Mouse (Mus musculus): ENCODE measurements around the gene Midn. TPM values are rescaled to one million over a fixed set of nuclear protein-coding genes. Genes with fewer than 3 reads are reported as not detected.
A peak's percentile ranks its signal among the peaks of the same experiment; 100 is the strongest.
"Not testable (repeated sequence)": the region's sequence is repeated elsewhere in the genome, so short reads cannot be mapped to it uniquely, and the experiment has no call there.

Midn gene
- total RNA-seq, 2 experiments from 2014 or later = 34.3 to 39.8 TPM

- TF ChIP-seq CTCF (IDR thresholded peaks at IDR 0.05) = no peak
Measured at GRCm38 (mm10) chr10:80164161-80164997, 16.3 kb downstream of the Midn start.

GRCm38 (mm10) chr10:80164998-80165344 is 16.9 kb downstream of the Midn start:
- intact Hi-C loops (cut with DNase I) = loop anchor here (1.0 to 2.0 kb wide), 2 partner anchors 20 to 180 kb away; partner anchors contain the start of gene Tmem259
- no peak; the same call in 1 of the 2 replicates for TF ChIP-seq CTCF (IDR thresholded peaks at IDR 0.05)
- H3K4me3 ChIP-seq = peak overlapping the region; percentile 70
- peak; percentile 96 for DNase-seq
- H3K27ac ChIP-seq = peak overlapping the region; percentile 93

More at GRCm38 (mm10) chr10:80164161-80164997, 16.3 kb downstream of the Midn start:
- peak overlapping the region; percentile 93 for H3K27ac ChIP-seq
- no peak for DNase-seq
- intact Hi-C loops (cut with DNase I) = loop anchor here (2.0 kb wide), 1 partner anchor 180 kb away; the partner anchor contains the start of gene Tmem259
- H3K4me3 ChIP-seq = peak overlapping the region; percentile 70

DNA sequence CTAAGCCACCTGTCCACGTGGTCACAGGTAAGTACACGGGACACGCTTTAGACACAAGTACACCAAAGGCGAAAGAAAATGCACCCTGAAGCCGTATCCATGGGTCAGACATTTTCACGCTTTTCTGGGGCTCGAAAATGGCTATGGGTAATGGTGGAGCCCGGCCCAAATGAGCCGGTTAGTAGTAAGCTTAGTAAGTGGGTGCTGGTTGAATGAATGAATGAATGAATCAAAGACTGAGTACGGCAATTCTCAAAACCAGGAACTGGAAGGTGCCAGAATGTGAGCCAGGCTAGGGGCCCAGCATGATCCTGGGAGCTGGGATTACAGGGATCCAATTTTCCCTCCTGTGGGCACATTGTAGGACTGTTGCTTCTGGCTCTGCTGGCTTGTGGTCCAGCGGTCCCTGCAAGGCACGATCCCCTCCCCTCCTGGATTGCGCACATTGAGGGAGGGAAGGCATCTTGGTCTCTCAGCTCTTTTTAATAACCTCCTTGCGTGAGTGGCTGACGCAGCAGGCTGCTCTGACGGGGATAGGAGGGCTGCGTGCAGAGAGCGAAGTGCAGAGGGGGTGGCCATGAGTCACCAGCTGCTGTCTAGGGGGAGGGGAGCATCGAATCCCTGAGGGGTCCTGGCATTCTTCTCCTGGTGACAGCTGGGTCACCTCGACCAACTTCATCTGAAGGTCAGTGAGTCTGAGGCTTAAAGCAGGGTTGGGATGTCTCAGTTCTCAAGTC is 17.5 kb downstream of the Midn start, which contains the start of gene Cirbp:
Gene Cirbp (plus strand): TSS at position 594 of the 737 bp plus-strand sequence.
- TF ChIP-seq CTCF (IDR thresholded peaks at IDR 0.05) = no peak
- intact Hi-C loops (cut with DNase I) = loop anchor here (1.0 to 2.0 kb wide), 2 partner anchors 20 to 181 kb away; partner anchors contain the start of gene Tmem259
- H3K27ac ChIP-seq = peak within 1 kb of the TSS; percentile 99
- no peak for DNase-seq
- H3K4me3 ChIP-seq = peak within 1 kb of the TSS; percentile 70

DNA sequence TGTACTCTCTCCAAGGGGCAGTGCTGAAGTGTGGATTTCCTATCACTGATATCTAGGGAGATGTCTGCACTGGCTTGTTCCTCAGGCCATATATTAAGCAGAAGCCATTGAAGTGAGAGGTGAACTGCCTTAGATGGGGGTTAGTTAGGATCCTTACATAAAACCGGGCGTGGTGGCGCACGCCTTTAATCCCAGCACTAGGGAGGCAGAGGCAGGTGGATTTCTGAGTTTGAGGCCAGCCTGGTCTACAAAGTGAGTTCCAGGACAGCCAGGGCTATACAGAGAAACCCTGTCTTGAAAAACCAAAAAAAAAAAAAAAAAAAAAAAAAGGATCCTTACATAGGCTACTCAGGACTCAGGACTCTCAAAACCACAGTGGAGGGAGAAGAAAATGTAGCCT is 18.1 kb downstream of the Midn start:
- H3K27ac ChIP-seq; DNase-seq; H3K4me3 ChIP-seq; intact Hi-C loops (cut with DNase I): not testable (repeated sequence)

- H3K27ac ChIP-seq = peak overlapping the region; percentile 99
- intact Hi-C loops (cut with DNase I) = no loop called here
- H3K4me3 ChIP-seq = peak overlapping the region; percentile 99
- DNase-seq = peak; percentile 99
- TF ChIP-seq CTCF (IDR thresholded peaks at IDR 0.05) = no peak
Measured at GRCm38 (mm10) chr10:80167460-80168037, 19.5 kb downstream of the Midn start.

- DNase-seq = peak; percentile 96
- Histone ChIP-seq H3K4me3 (peak overlapping the region; percentile 99), H3K27ac (peak overlapping the region; percentile 99)
- intact Hi-C loops (cut with DNase I) = no loop called here
- no peak for TF ChIP-seq CTCF (IDR thresholded peaks at IDR 0.05)
Measured at GRCm38 (mm10) chr10:80168038-80168661, 20.1 kb downstream of the Midn start.

- no peak for DNase-seq
- intact Hi-C loops (cut with DNase I) = no loop called here
- H3K27ac ChIP-seq = peak overlapping the region; percentile 99
- peak overlapping the region; percentile 99 for H3K4me3 ChIP-seq
- TF ChIP-seq CTCF (IDR thresholded peaks at IDR 0.05) = no peak
Measured at GRCm38 (mm10) chr10:80169070-80169469, 21.0 kb downstream of the Midn start.

DNA sequence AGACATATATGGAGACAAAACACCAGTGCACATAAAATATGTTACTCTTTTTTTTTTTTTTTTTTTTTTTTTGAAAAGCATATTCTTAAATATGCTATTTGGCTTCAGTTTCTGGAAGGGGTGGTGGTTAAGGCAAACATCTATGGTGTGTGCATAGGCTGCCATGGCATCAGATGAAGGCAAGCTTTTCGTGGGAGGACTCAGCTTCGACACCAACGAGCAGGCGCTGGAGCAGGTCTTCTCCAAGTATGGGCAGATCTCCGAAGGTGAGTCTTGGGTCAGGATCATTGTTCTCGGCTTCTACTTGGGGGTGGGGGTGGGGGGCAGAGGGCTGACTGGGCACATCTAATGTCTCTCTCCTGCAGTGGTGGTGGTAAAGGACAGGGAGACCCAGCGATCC is 21.6 kb downstream of the Midn start:
- intact Hi-C loops (cut with DNase I) = no loop called here
- no peak for DNase-seq
- no peak for TF ChIP-seq CTCF (IDR thresholded peaks at IDR 0.05)
- H3K4me3 ChIP-seq = no peak overlapping the region
- H3K27ac ChIP-seq = no peak overlapping the region

- Histone ChIP-seq H3K27ac (no peak overlapping the region), H3K4me3 (no peak overlapping the region; the same call in 1 of the 2 replicates)
- no peak for TF ChIP-seq CTCF (IDR thresholded peaks at IDR 0.05)
- no peak for DNase-seq
- intact Hi-C loops (cut with DNase I) = no loop called here
Measured at GRCm38 (mm10) chr10:80170052-80170451, 22.0 kb downstream of the Midn start.

GRCm38 (mm10) chr10:80170601-80171021 is 22.5 kb downstream of the Midn start:
- no peak for TF ChIP-seq CTCF (IDR thresholded peaks at IDR 0.05)
- H3K27ac ChIP-seq = no peak overlapping the region
- DNase-seq = no peak
- intact Hi-C loops (cut with DNase I) = no loop called here
- no peak overlapping the region for H3K4me3 ChIP-seq

- no peak for TF ChIP-seq CTCF (IDR thresholded peaks at IDR 0.05)
- DNase-seq = no peak
- intact Hi-C loops (cut with DNase I) = no loop called here
- Histone ChIP-seq H3K4me3 (no peak overlapping the region), H3K27ac (no peak overlapping the region; the same call in 1 of the 2 replicates)
Measured at GRCm38 (mm10) chr10:80171252-80171651, 23.2 kb downstream of the Midn start.

All from gastrocnemius, adult 2 months (tissue).